Mouse (Mus musculus) bone marrow macrophage, adult 2 months (primary cell): ENCODE measurements around the gene Ube4b.

Experiments used
- CTCF ChIP-seq: IDR thresholded peaks from 2 replicates; pipeline ENCODE4 v1.5.1; 2012; ENCODE audit warnings: low read depth, mild to moderate bottlenecking, low read length, moderate library complexity
- POLR2A ChIP-seq: IDR thresholded peaks from 2 replicates; pipeline ENCODE4 v1.6.1; 2012; ENCODE audit warnings: mild to moderate bottlenecking, low read depth, low read length, borderline replicate concordance

- TF ChIP-seq CTCF (no peak), POLR2A (no peak)
Measured at GRCm38 (mm10) chr4:149462305-149462971, 35.9 kb upstream of the Ube4b start.
